Mouse (Mus musculus): Measurements from ENCODE around the gene Sec1. TPM values are rescaled to one million over a fixed set of nuclear protein-coding genes. Genes with fewer than 3 reads are reported as not detected.
A peak's percentile ranks its signal among the peaks of the same experiment; 100 is the strongest.

Sec1 gene
- total and polyA plus RNA-seq, 2 experiments from 2014 or later = 0.18 to 0.52 TPM

DNA sequence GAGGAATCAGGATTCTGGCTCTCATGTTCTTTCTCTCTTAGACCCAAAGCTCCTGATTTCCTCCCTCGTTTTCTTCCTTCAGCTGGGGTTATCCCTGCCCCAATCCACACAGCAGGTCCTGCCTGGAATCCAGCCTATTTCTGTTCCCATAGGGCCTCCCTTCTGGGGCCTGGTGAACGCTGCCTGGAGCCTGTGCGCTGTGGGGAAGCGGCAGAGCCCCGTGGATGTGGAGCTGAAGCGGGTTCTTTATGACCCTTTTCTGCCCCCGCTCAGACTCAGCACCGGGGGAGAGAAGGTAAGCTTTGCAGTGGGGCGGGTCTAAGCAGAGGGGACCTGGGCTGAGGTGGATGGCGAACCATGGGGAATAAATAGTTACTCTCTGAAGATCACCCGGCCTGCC, 6.9 kb upstream of the Sec1 start:
- H3K4me1 ChIP-seq (ENCODE audit: insufficient read depth) = peaks cover 35% of the 10 kb centered on the region
- H3K27ac ChIP-seq (ENCODE audit: low read depth, low read length) = peak overlapping the region; percentile 93
- ATAC-seq (no peak), DNase-seq (no peak)
- WGBS = 23% methylated on average over 11 of the region's 11 CpGs
- H3K9me3 ChIP-seq (ENCODE audit: low read length) = no peaks in the 10 kb centered on the region
- no peaks in the 10 kb centered on the region for H3K36me3 ChIP-seq (ENCODE audit: insufficient read depth)
- peak overlapping the region; percentile 54 for H3K4me3 ChIP-seq (ENCODE audit: low read depth, low read length)
- H3K27me3 ChIP-seq (ENCODE audit: insufficient read depth, low read length) = no peaks in the 10 kb centered on the region
- no peak for TF ChIP-seq CTCF (IDR thresholded peaks at IDR 0.05; ENCODE audit: low read depth)
- peak overlapping the region; percentile 95 for H3K4me2 ChIP-seq (ENCODE audit: low read depth)
- peak overlapping the region; percentile 78 for H3K9ac ChIP-seq

DNA sequence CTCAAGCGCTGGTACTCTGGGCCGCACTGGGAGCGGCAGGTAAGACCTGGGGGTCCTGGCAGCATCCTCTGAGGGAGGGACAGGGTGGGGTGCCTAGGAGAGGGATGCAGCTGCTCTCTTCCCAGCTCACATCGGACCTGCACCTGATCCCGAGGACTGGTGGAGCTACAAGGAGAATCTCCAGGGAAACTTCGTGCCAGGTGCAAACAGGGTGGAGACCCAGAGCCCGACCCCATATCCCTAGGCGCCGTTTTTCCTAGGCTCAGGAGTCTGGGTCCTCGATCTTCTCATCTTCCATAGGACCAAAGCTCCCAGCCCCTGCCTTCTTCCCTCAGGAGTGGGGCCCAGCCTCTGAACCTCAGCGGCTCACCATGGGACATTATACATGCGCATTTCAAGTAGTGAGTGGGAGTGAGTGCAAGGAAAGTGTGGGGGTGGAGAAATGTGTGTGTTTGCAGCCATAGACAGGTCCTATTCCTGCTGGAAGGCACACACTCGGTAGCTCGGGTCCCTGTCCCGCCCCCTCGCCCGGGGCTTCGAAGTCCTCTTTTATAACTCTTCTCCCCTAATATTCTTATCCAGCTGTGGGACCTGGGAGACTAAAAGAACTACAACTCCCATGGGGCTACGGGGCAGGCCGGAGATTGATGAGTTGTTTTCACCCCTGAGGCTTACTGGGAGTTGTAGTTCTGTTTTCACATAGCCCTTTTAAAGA, 6.3 kb upstream of the Sec1 start:
- Histone ChIP-seq H3K36me3 (ENCODE audit: insufficient read depth) (no peaks in the 10 kb centered on the region), H3K4me3 (ENCODE audit: low read depth, low read length) (peak overlapping the region; percentile 54), H3K27me3 (ENCODE audit: insufficient read depth, low read length) (no peaks in the 10 kb centered on the region), H3K9me3 (ENCODE audit: low read length) (no peaks in the 10 kb centered on the region), H3K4me1 (ENCODE audit: insufficient read depth) (peaks cover 31% of the 10 kb centered on the region), H3K27ac (ENCODE audit: low read depth, low read length) (peak overlapping the region; percentile 93), H3K4me2 (ENCODE audit: low read depth) (peak overlapping the region; percentile 95), H3K9ac (peak overlapping the region; percentile 78)
- 2% methylated on average over 19 of the region's 20 CpGs for WGBS
- ATAC-seq (peak; percentile 19; the same call in 1 of the 2 replicates), DNase-seq (peak; percentile 84)
- no peak for TF ChIP-seq CTCF (IDR thresholded peaks at IDR 0.05; ENCODE audit: low read depth)

DNA sequence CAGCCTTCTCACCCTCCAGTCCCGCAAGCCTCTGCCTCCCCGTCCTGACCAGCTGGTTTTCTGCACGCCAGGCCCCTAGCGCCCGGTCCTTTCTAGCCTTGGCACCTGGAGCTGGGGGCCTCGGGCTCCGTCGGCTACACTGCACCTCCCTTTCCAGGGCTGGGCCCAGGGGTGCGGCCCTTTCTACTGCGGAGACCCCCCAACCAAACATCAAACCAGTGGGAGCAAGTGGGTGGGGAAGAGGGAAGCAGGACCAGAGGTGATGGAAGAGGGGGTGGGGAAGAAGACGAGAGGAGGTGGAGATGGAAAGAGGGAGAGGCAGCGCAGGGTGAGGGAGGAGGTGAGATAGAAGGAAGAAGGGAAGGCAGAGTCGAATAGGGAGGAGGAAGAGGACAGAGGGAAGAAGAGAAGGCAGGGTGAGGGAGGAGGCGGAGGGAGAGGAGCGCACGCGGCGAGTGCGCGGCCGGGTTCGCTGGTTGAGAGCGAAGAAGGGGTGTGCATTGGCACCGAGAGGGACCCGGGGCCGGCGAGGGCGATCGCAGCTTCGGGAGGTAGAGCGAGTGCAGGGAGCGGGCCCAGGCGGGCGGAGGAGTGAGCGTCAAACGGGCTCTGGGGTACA, 5.4 kb upstream of the Sec1 start, which contains the start of gene Car11:
TSS of gene Car11 (plus strand) at position 321 of the 619 bp plus-strand sequence.
- H3K9ac ChIP-seq = peak within 1 kb of the TSS; percentile 78
- ATAC-seq = peak; percentile 12; the same call in 1 of the 2 replicates
- H3K4me3 ChIP-seq (ENCODE audit: low read depth, low read length) = peak within 1 kb of the TSS; percentile 54
- DNase-seq = peak; percentile 62
- no peaks in the 10 kb centered on the region for H3K9me3 ChIP-seq (ENCODE audit: low read length)
- 1% methylated on average over 35 of the region's 36 CpGs for WGBS
- H3K27me3 ChIP-seq (ENCODE audit: insufficient read depth, low read length) = no peaks in the 10 kb centered on the region
- peak within 1 kb of the TSS; percentile 93 for H3K27ac ChIP-seq (ENCODE audit: low read depth, low read length)
- H3K36me3 ChIP-seq (ENCODE audit: insufficient read depth) = no peaks in the 10 kb centered on the region
- TF ChIP-seq CTCF (IDR thresholded peaks at IDR 0.05; ENCODE audit: low read depth) = no peak
- peak within 1 kb of the TSS; percentile 95 for H3K4me2 ChIP-seq (ENCODE audit: low read depth)
- peaks cover 29% of the 10 kb centered on the region for H3K4me1 ChIP-seq (ENCODE audit: insufficient read depth)

DNA sequence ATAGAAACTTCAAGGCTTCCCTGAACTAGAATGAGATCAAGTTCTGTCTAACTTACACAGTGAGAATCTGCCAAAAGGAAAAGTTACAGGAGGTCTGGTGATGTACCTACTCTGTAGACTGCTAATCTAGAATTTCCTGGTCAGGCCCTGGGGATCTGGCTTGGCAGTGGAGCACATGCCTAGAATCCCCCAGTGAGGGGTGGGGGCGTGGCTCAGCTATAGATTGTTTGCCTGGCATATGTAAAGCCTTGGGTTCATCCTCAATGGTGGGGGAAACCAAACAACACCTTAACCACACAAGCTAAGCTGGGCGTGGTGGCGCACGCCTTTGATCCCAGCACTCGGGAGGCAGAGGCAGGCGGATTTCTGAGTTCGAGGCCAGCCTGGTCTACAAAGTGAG, 3.7 kb upstream of the Sec1 start:
- Histone ChIP-seq H3K9me3 (ENCODE audit: low read length) (no peaks in the 10 kb centered on the region), H3K9ac (no peak overlapping the region), H3K4me1 (ENCODE audit: insufficient read depth) (peaks cover 18% of the 10 kb centered on the region), H3K36me3 (ENCODE audit: insufficient read depth) (no peaks in the 10 kb centered on the region), H3K4me2 (ENCODE audit: low read depth) (no peak overlapping the region), H3K27me3 (ENCODE audit: insufficient read depth, low read length) (no peaks in the 10 kb centered on the region), H3K27ac (ENCODE audit: low read depth, low read length) (no peak overlapping the region), H3K4me3 (ENCODE audit: low read depth, low read length) (no peak overlapping the region)
- WGBS = 87% methylated on average over 6 of the region's 7 CpGs
- DNase-seq (no peak), ATAC-seq (no peak)
- no peak for TF ChIP-seq CTCF (IDR thresholded peaks at IDR 0.05; ENCODE audit: low read depth)

DNA sequence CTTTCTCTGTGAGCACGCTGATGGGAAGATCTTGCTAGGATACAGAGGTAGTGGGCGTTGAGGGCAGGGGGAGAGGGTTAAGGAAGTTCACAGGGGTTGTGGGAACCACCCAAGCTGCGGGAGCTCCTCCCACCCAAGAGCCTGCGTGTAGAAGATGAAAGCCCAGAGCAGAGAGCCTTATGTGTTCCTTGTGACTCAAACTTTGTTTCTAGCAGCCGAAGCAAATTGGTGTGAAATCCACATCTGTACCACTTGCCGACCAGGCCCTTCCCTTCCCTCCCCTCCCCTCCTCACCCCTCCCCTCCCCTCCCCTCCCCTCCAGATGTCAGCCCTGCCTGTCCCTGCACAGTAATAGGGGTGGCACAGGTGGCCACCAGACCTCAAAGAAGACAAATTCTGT, 896 bp upstream of the Sec1 start:
- no peak overlapping the region for H3K27ac ChIP-seq (ENCODE audit: low read depth, low read length)
- no peaks in the 10 kb centered on the region for H3K9me3 ChIP-seq (ENCODE audit: low read length)
- no peak for ATAC-seq
- H3K9ac ChIP-seq = no peak overlapping the region
- 42% methylated on average over 6 of the region's 6 CpGs for WGBS
- H3K4me1 ChIP-seq (ENCODE audit: insufficient read depth) = peaks cover 8% of the 10 kb centered on the region; the same call in 1 of the 2 replicates
- no peak overlapping the region for H3K4me3 ChIP-seq (ENCODE audit: low read depth, low read length)
- TF ChIP-seq CTCF (IDR thresholded peaks at IDR 0.05; ENCODE audit: low read depth) = no peak
- no peak overlapping the region for H3K4me2 ChIP-seq (ENCODE audit: low read depth)
- no peaks in the 10 kb centered on the region for H3K36me3 ChIP-seq (ENCODE audit: insufficient read depth)
- DNase-seq = no peak
- H3K27me3 ChIP-seq (ENCODE audit: insufficient read depth, low read length) = no peaks in the 10 kb centered on the region

DNA sequence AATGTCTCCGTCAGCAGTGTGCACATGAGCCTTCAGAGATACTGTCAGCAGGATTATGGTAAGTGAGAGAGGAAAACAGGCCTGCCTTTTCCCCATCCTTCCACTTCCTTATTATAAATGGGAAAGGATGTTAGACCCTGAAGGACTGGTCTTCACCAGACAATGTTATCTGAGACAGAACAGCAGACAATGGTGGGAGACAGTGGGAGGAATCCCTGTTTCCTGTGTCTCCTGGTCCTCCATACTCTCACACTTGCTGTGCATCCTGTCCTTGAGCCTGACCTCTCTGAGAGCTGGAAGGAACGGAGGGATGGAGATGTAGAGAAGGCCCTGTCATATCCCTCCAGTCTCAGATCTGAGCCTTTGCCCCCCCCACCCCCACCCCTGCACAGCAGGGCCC, 1.8 kb downstream of the Sec1 start:
- H3K4me2 ChIP-seq (ENCODE audit: low read depth) = no peak overlapping the region
- DNase-seq (no peak), ATAC-seq (no peak)
- no peaks in the 10 kb centered on the region for H3K27me3 ChIP-seq (ENCODE audit: insufficient read depth, low read length)
- H3K27ac ChIP-seq (ENCODE audit: low read depth, low read length) = no peak overlapping the region
- H3K36me3 ChIP-seq (ENCODE audit: insufficient read depth) = no peaks in the 10 kb centered on the region
- 85% methylated on average over 2 of the region's 2 CpGs for WGBS
- H3K4me1 ChIP-seq (ENCODE audit: insufficient read depth) = no peaks in the 10 kb centered on the region
- no peak overlapping the region for H3K4me3 ChIP-seq (ENCODE audit: low read depth, low read length)
- no peaks in the 10 kb centered on the region for H3K9me3 ChIP-seq (ENCODE audit: low read length)
- H3K9ac ChIP-seq = no peak overlapping the region
- no peak for TF ChIP-seq CTCF (IDR thresholded peaks at IDR 0.05; ENCODE audit: low read depth)

DNA sequence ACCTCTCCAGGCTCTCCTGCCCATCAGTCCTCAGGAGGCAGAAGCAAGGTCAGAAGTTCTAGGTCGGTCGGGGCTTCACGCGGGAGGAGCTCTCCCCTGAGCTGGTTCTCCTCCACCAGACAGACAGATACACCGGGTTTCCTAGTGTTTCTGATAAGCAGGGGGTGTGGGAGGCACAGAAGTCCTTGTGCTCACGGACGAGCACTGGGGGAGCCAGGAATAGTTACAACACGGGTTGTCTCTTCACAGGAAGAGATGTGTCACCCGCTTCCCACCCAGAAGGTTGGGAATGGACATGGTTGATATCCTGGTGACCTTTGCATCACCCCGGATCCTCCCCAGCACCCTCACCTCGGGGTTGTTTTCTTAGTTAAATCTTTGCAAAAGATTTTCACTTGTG, 4.4 kb downstream of the Sec1 start:
- 80% methylated on average over 11 of the region's 11 CpGs for WGBS
- Histone ChIP-seq H3K9me3 (ENCODE audit: low read length) (no peaks in the 10 kb centered on the region), H3K4me2 (ENCODE audit: low read depth) (no peak overlapping the region), H3K9ac (no peak overlapping the region), H3K36me3 (ENCODE audit: insufficient read depth) (no peaks in the 10 kb centered on the region), H3K27ac (ENCODE audit: low read depth, low read length) (no peak overlapping the region), H3K27me3 (ENCODE audit: insufficient read depth, low read length) (no peaks in the 10 kb centered on the region), H3K4me3 (ENCODE audit: low read depth, low read length) (no peak overlapping the region), H3K4me1 (ENCODE audit: insufficient read depth) (no peaks in the 10 kb centered on the region)
- no peak for ATAC-seq
- DNase-seq = no peak
- no peak for TF ChIP-seq CTCF (IDR thresholded peaks at IDR 0.05; ENCODE audit: low read depth)

Data from forebrain, postnatal 0 days (tissue).